Mouse (Mus musculus) ovary, postnatal 36 days (tissue): ENCODE data around the gene Wnt6.

ENCODE experiments used
- DNase-seq: peaks from one replicate; pipeline ENCODE4 v3.0.0; 2022; ENCODE audit warnings: low spot score, mixed read lengths

Wnt6 gene

GRCm38 (mm10) chr1:74775816-74776215 is 4.1 kb downstream of the Wnt6 start:
- peak; percentile 38 for DNase-seq

- peak; percentile 49 for DNase-seq
Observed at GRCm38 (mm10) chr1:74778934-74779486, 7.3 kb downstream of the Wnt6 start.

GRCm38 (mm10) chr1:74782045-74782444 is 10.4 kb downstream of the Wnt6 start:
- DNase-seq, result peak; percentile 38

GRCm38 (mm10) chr1:74783554-74783953 is 11.9 kb downstream of the Wnt6 start:
- DNase-seq, result no peak

- peak; percentile 56 for DNase-seq
Observed at GRCm38 (mm10) chr1:74784041-74784759, 12.5 kb downstream of the Wnt6 start.

GRCm38 (mm10) chr1:74787846-74788245 is 16.2 kb downstream of the Wnt6 start:
- peak; percentile 54 for DNase-seq

- DNase-seq, result no peak
Observed at GRCm38 (mm10) chr1:74788603-74789176, 17.0 kb downstream of the Wnt6 start.

- DNase-seq, result no peak
Observed at GRCm38 (mm10) chr1:74790095-74790494, 18.4 kb downstream of the Wnt6 start.

- no peak for DNase-seq
Observed at GRCm38 (mm10) chr1:74791249-74791648, 19.6 kb downstream of the Wnt6 start, which contains the start of gene Wnt10a. TSS of gene Wnt10a (plus strand) at chr1:74791516.

GRCm38 (mm10) chr1:74792831-74793660 is 21.4 kb downstream of the Wnt6 start:
- DNase-seq, result no peak

- DNase-seq, result no peak
Observed at GRCm38 (mm10) chr1:74794487-74795144, 22.9 kb downstream of the Wnt6 start.

- DNase-seq, result no peak
Observed at GRCm38 (mm10) chr1:74795145-74795529, 23.4 kb downstream of the Wnt6 start.

GRCm38 (mm10) chr1:74797459-74797858 is 25.8 kb downstream of the Wnt6 start:
- no peak for DNase-seq

- no peak for DNase-seq
Observed at GRCm38 (mm10) chr1:74800424-74800888, 28.8 kb downstream of the Wnt6 start.

- DNase-seq, result no peak
Observed at GRCm38 (mm10) chr1:74801631-74802140, 30.0 kb downstream of the Wnt6 start.

- peak; percentile 81 for DNase-seq
Observed at GRCm38 (mm10) chr1:74802795-74803656, 31.3 kb downstream of the Wnt6 start.

GRCm38 (mm10) chr1:74804211-74804870 is 32.6 kb downstream of the Wnt6 start:
- no peak for DNase-seq

- DNase-seq, result no peak
Observed at GRCm38 (mm10) chr1:74805340-74805835, 33.7 kb downstream of the Wnt6 start.

- no peak for DNase-seq
Observed at GRCm38 (mm10) chr1:74805843-74806242, 34.2 kb downstream of the Wnt6 start.
